Mouse (Mus musculus) myocyte (in vitro differentiated cells): ENCODE measurements around the gene Trpv4.

Experiments used
- E2F4 ChIP-seq: IDR thresholded peaks from one replicate; pipeline ENCODE4 v1.6.1; 2011; ENCODE audit warnings: mild to moderate bottlenecking, control low read depth, moderate library complexity; ENCODE audit not compliant: insufficient read depth
- MAX ChIP-seq: IDR thresholded peaks from one replicate; pipeline ENCODE4 v1.6.1; 2011; ENCODE audit warnings: low read depth, mild to moderate bottlenecking, control low read depth
- POLR2A ChIP-seq: IDR thresholded peaks from one replicate; pipeline ENCODE4 v1.6.1; 2011; ENCODE audit warnings: low read depth, mild to moderate bottlenecking, control low read depth, moderate library complexity; ENCODE audit not compliant: insufficient read length
- REST ChIP-seq: IDR thresholded peaks from one replicate; pipeline ENCODE4 v1.6.1; 2011; ENCODE audit warnings: mild to moderate bottlenecking, control low read depth, moderate library complexity; ENCODE audit not compliant: insufficient read depth, insufficient read length
- USF1 ChIP-seq: IDR thresholded peaks from one replicate; pipeline ENCODE4 v1.6.1; 2011; ENCODE audit warnings: low read depth, mild to moderate bottlenecking, control low read depth, moderate library complexity

DNA sequence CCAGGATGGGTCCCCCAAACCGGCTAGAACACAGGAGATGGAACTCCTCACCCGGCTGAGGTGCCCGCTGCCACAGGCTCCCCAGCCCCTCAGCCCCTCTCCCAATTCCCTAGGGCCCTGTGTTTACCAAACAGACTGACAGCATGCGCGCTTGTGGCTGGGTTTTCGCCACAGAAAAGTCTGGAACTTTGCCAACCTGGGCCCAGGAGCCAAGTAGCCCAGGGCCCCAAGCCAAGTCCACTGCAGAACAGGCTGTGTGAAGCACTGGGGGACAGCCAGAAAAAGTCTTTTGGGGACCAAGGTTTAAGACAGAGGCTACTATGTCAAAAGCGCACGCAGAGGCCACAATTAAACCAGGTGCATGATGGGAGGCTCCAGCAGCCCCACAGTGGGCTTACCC, 50.6 kb downstream of the Trpv4 start:
- no peak for TF ChIP-seq POLR2A
- TF ChIP-seq MAX, result no peak
- no peak for TF ChIP-seq USF1
- no peak for TF ChIP-seq E2F4
- TF ChIP-seq REST, result no peak
